Mouse (Mus musculus) forebrain, embryonic 14.5 days (tissue): ENCODE data around the gene Vac14. TPM values are rescaled to one million over a fixed set of nuclear protein-coding genes. Genes with fewer than 3 reads are reported as not detected.

Experiments
- ATAC-seq: fragments of 200-750 bp; cut with Nextera tagmentation; 2 replicates; pipeline ENCODE4 v1.8.0; 2017; ENCODE audit warnings: mild to moderate bottlenecking, moderate library complexity
- DNase-seq: peaks from one replicate; pipeline ENCODE4 v3.0.0-alpha.2; 2015; ENCODE audit warnings: low spot score
- H3K27ac ChIP-seq: fragments of 300-500 bp; sonication (generic); 2 replicates; pipeline ENCODE4 v1.5.1; 2014; ENCODE audit warnings: low read depth, mild to moderate bottlenecking, control low read depth, low read length, moderate library complexity
- H3K27me3 ChIP-seq: fragments of 300-500 bp; sonication (generic); replicated peaks from 2 replicates; pipeline ENCODE4 v1.6.1; 2014; ENCODE audit warnings: low read length, control low read depth, mixed read lengths; ENCODE audit not compliant: control insufficient read depth, insufficient read depth
- H3K36me3 ChIP-seq: fragments of 300-500 bp; sonication (generic); 2 replicates; pipeline ENCODE4 v1.6.1; 2014; ENCODE audit warnings: low read length, control low read depth; ENCODE audit not compliant: control insufficient read depth, insufficient read depth
- H3K4me1 ChIP-seq: fragments of 300-500 bp; sonication (generic); 2 replicates; pipeline ENCODE4 v1.6.1; 2014; ENCODE audit warnings: antibody characterized with exemption, low read length, control low read depth; ENCODE audit not compliant: control insufficient read depth, insufficient read depth
- H3K4me2 ChIP-seq: fragments of 300-500 bp; sonication (generic); 2 replicates; pipeline ENCODE4 v1.6.1; 2014; ENCODE audit warnings: mild to moderate bottlenecking, control low read depth, low read length
- H3K4me3 ChIP-seq: fragments of 300-500 bp; sonication (generic); 2 replicates; pipeline ENCODE4 v1.5.1; 2014; ENCODE audit warnings: low read depth, low read length, control low read depth
- H3K9ac ChIP-seq: fragments of 300-500 bp; sonication (generic); 2 replicates; pipeline ENCODE4 v1.6.1; 2014; ENCODE audit warnings: mild to moderate bottlenecking, low read length, control low read depth, moderate library complexity
- H3K9me3 ChIP-seq: fragments of 300-500 bp; sonication (generic); replicated peaks from 2 replicates; pipeline ENCODE4 v1.6.1; 2016; ENCODE audit warnings: low read length, control low read depth, mixed read lengths; ENCODE audit not compliant: control insufficient read depth
- WGBS: fragments of 180-500 bp; shearing (Covaris S2); extraction: QIAGEN DNeasy Blood & Tissue Kit; methylation state at CpG from one replicate; pipeline ENCODE4 v1.1.7; 2014; 5-methylcytosine and 5-hydroxymethylcytosine counted together
- polyA plus RNA-seq: library from polyadenylated mRNA; unstranded; fragments of >200 nt; fragmentation: Nextera tagmentation; extraction: Ambion mirVana; gene quantifications from 2 replicates; pipeline ENCODE4 v1.2.1, GENCODE M21; 2014

Gene Vac14
- polyA plus RNA-seq, 1 experiment from 2014 or later, result 25.8 TPM

DNA sequence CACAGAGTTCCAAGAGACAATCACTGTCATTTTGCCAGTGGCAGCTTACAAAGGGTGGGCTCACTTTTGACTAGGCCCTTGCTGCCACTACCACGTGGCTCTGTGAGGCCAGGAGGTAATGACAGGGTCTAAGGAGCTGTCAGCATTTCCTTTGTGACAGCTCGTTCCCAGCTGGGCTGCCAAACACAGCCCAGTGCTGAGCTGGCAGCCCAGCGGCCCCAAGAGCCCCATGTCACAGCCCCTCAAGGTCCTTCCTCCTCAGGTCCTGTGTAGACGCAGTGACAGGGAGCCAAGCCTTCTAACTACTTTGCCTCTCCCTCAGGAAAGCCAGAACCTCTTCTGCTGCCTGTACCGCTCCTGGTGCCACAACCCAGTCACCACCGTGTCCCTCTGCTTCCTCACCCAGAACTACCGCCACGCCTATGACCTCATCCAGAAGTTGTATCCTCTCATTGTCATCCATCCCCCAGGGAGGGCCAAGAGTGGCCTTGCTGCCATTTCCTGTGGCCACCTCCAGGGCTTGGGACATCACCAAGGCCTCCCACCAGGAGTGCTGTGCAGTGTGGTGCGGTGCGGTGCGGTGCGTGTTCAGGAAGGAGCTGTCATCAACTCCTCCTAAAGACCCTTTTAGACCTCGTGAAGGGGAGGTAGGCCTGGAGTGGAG lies 93.0 kb downstream of the Vac14 start:
- no peaks in the 10 kb centered on the region for H3K9me3 ChIP-seq
- peaks cover 7% of the 10 kb centered on the region; the same call in 1 of the 2 replicates for H3K4me1 ChIP-seq
- no peak for ATAC-seq
- H3K4me3 ChIP-seq, result no peak overlapping the region
- 79% methylated on average over 13 of the region's 13 CpGs for WGBS
- peaks cover 49% of the 10 kb centered on the region for H3K36me3 ChIP-seq
- H3K27me3 ChIP-seq, result no peaks in the 10 kb centered on the region
- no peak overlapping the region for H3K27ac ChIP-seq
- DNase-seq, result no peak
- H3K9ac ChIP-seq, result no peak overlapping the region
- H3K4me2 ChIP-seq, result no peak overlapping the region

DNA sequence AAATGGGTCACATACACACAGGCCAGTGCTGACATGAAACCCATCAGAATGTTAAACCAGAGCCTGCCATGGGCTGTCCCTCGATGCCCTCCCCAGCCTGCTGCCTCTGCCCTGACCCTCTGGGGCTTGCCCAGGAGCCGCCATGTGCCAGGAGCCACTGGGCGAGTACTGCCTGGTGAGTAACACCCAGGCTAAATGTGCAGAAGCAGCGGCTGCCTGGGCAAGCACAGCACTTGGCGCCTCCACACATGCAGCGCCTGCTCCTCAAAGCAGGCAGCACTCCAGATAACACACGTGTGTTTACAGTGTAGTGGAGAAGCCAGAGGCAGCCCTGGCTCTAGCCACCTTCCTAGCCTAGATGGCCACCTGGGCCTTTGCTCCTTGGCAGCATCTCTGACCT lies 94.7 kb downstream of the Vac14 start:
- H3K9ac ChIP-seq, result no peak overlapping the region
- no peak overlapping the region for H3K4me3 ChIP-seq
- H3K27ac ChIP-seq, result no peak overlapping the region
- ATAC-seq (no peak), DNase-seq (no peak)
- WGBS, result 90% methylated on average over 7 of the region's 7 CpGs
- peaks cover 49% of the 10 kb centered on the region for H3K36me3 ChIP-seq
- no peaks in the 10 kb centered on the region for H3K27me3 ChIP-seq
- H3K4me1 ChIP-seq, result peaks cover 7% of the 10 kb centered on the region; the same call in 1 of the 2 replicates
- no peaks in the 10 kb centered on the region for H3K9me3 ChIP-seq
- no peak overlapping the region for H3K4me2 ChIP-seq

- H3K27ac ChIP-seq, result peak overlapping the region; percentile 74
- ATAC-seq (peak; percentile 48; the same call in 1 of the 2 replicates), DNase-seq (peak; percentile 72)
- peaks cover 10% of the 10 kb centered on the region; the same call in 1 of the 2 replicates for H3K4me1 ChIP-seq
- no peak overlapping the region for H3K4me2 ChIP-seq
- H3K27me3 ChIP-seq, result no peaks in the 10 kb centered on the region
- 0 out of 2 replicates have a peak overlapping the region, but pooled peaks have one; percentile 13 for H3K9ac ChIP-seq
- 73% methylated on average over 15 of the region's 15 CpGs for WGBS
- no peak overlapping the region for H3K4me3 ChIP-seq
- H3K9me3 ChIP-seq, result no peaks in the 10 kb centered on the region
- H3K36me3 ChIP-seq, result peaks cover 44% of the 10 kb centered on the region
These were observed 96.6 kb downstream of the Vac14 start for GRCm38 (mm10) chr8:110714827-110715519.

- no peaks in the 10 kb centered on the region for H3K9me3 ChIP-seq
- WGBS, result 56% methylated on average over 4 of the region's 4 CpGs
- H3K4me2 ChIP-seq, result no peak overlapping the region
- H3K4me3 ChIP-seq, result no peak overlapping the region
- H3K9ac ChIP-seq, result 0 out of 2 replicates have a peak overlapping the region, but pooled peaks have one; percentile 6
- peaks cover 33% of the 10 kb centered on the region for H3K36me3 ChIP-seq
- peak overlapping the region; percentile 74 for H3K27ac ChIP-seq
- H3K27me3 ChIP-seq, result no peaks in the 10 kb centered on the region
- peaks cover 10% of the 10 kb centered on the region; the same call in 1 of the 2 replicates for H3K4me1 ChIP-seq
- peak; percentile 74 for DNase-seq
- 0 out of 2 replicates have a peak, but pooled peaks have one; percentile 16 for ATAC-seq
These were observed 97.7 kb downstream of the Vac14 start for GRCm38 (mm10) chr8:110716075-110716474.

- Histone ChIP-seq H3K4me2 (no peak overlapping the region), H3K36me3 (peaks cover 23% of the 10 kb centered on the region), H3K27ac (no peak overlapping the region), H3K4me1 (peaks cover 10% of the 10 kb centered on the region; the same call in 1 of the 2 replicates), H3K9ac (no peak overlapping the region), H3K27me3 (no peaks in the 10 kb centered on the region), H3K4me3 (no peak overlapping the region), H3K9me3 (no peaks in the 10 kb centered on the region)
- DNase-seq, result no peak
- no peak for ATAC-seq
- 76% methylated on average over 7 of the region's 7 CpGs for WGBS
These were observed 98.7 kb downstream of the Vac14 start for GRCm38 (mm10) chr8:110717131-110717530.

DNA sequence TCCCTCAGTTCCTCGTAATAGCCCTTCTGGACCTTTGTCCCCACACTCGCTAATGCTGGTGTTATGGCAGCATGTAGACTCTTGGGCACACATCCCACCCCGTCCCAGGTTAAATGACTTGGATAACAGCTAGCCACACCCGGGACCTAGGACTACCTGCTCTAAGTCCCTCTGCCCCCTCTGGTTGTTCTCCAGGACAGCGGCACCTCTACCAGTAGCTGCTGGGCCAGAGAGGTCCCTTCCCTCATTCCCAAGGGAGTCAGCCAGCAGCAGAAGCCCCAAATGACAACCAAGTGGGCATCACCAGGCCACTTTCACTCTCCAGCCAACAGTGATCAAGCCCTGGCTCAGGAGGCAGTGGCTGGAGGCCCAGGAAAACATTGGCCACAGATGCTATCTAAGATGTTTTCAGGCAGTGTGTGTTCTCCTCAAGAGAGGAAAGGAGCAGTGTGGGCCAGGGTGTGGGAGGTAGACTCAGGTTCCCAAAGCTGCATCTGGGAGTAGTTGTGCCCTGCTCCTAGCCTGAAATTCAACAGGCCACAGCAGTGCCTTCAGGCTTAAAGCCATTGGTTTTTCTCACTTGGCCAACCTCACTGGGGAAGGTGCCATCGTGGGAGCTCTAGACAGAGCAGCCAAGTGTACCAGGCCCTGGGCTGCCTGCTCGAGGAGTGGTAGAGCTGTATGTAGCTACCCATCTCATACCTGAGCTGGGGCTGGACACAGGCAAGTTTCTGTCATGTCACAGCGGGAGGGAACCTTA lies 100.0 kb downstream of the Vac14 start:
- H3K4me3 ChIP-seq, result no peak overlapping the region
- H3K4me2 ChIP-seq, result no peak overlapping the region
- H3K9ac ChIP-seq, result no peak overlapping the region; the same call in 1 of the 2 replicates
- no peak for DNase-seq
- H3K9me3 ChIP-seq, result no peaks in the 10 kb centered on the region
- ATAC-seq, result no peak
- no peaks in the 10 kb centered on the region for H3K27me3 ChIP-seq
- peak overlapping the region; percentile 27; the same call in 1 of the 2 replicates for H3K27ac ChIP-seq
- 88% methylated on average over 8 of the region's 8 CpGs for WGBS
- peaks cover 20% of the 10 kb centered on the region for H3K4me1 ChIP-seq
- H3K36me3 ChIP-seq, result 0 out of 2 replicates have a peak, but pooled peaks cover 10% of the 10 kb centered on the region

- H3K9ac ChIP-seq, result peak overlapping the region; percentile 7; the same call in 1 of the 2 replicates
- 42% methylated on average over 12 of the region's 12 CpGs for WGBS
- H3K27ac ChIP-seq, result peak overlapping the region; percentile 27; the same call in 1 of the 2 replicates
- H3K4me1 ChIP-seq, result peaks cover 22% of the 10 kb centered on the region
- ATAC-seq (no peak), DNase-seq (peak; percentile 45)
- H3K27me3 ChIP-seq, result no peaks in the 10 kb centered on the region
- peaks cover 6% of the 10 kb centered on the region; the same call in 1 of the 2 replicates for H3K36me3 ChIP-seq
- no peak overlapping the region for H3K4me3 ChIP-seq
- H3K4me2 ChIP-seq, result no peak overlapping the region
- no peaks in the 10 kb centered on the region for H3K9me3 ChIP-seq
These were observed 100.7 kb downstream of the Vac14 start for GRCm38 (mm10) chr8:110718969-110719670.
